Mouse (Mus musculus) gastrocnemius, postnatal 14 days (tissue): ENCODE data around the gene Exosc5. TPM values are rescaled to one million over a fixed set of nuclear protein-coding genes. Genes with fewer than 3 reads are reported as not detected.
A peak's percentile ranks its signal among the peaks of the same experiment; 100 is the strongest.

Experiments used
- DNase-seq: peaks from one replicate; pipeline ENCODE4 v3.0.0; 2021; ENCODE audit warnings: mixed read lengths
- intact Hi-C: fragments of 180-260 bp; cut with DNase I; formaldehyde crosslinking; loops from one replicate; pipeline ENCODE4 v1.15.1; 2025; ENCODE audit warnings: low total_unique reads
- total RNA-seq, 2 experiments: library from RNA; stranded (reverse); gene quantifications; 2 replicates each; pipeline ENCODE4 v1.2.3; 2021

Exosc5 gene
- total RNA-seq, 2 experiments from 2014 or later: 21.3 to 21.6 TPM

GRCm38 (mm10) chr7:25719761-25720610 is 61.0 kb downstream of the Exosc5 start:
- intact Hi-C loops: no loop called here
- peak; percentile 57 for DNase-seq

- intact Hi-C loops: no loop called here
- DNase-seq: no peak
These were observed 61.8 kb downstream of the Exosc5 start for GRCm38 (mm10) chr7:25720760-25721159.

Other genes starting within 250 kb of the Exosc5 start
- gene Cxcl17, start 246.3 kb upstream of the Exosc5 start, total RNA-seq: not detected
- 1 to 10 TPM; 5.1 to 6.4 TPM for gene Ceacam1, start 181.6 kb upstream of the Exosc5 start, total RNA-seq
- gene Ceacam2, start 119.3 kb upstream of the Exosc5 start, total RNA-seq: under 1 TPM; 0.43 to 0.60 TPM
- not detected for gene Erich4, start 43.3 kb upstream of the Exosc5 start, total RNA-seq
- 10 to 100 TPM; 24.2 to 31.3 TPM for gene Dmac2, start 39.8 kb upstream of the Exosc5 start, total RNA-seq
- 1 to 10 TPM; 2.2 to 2.4 TPM for gene B3gnt8, start 32.5 kb upstream of the Exosc5 start, total RNA-seq
- 10 to 100 TPM; 58.0 to 78.3 TPM for gene Bckdha, start 183 bp upstream of the Exosc5 start, total RNA-seq
- gene Tmem91, start 16.0 kb downstream of the Exosc5 start, total RNA-seq: under 1 TPM in 1 of 2 experiments, not detected in 1; 0.35 TPM
- 10 to 100 TPM in 1 of 2 experiments, 1 to 10 TPM in 1; 9.7 to 11.3 TPM for gene B9d2, start 21.6 kb downstream of the Exosc5 start, total RNA-seq
- 10 to 100 TPM; 13.8 to 14.4 TPM for gene Tgfb1, start 27.8 kb downstream of the Exosc5 start, total RNA-seq
- 10 to 100 TPM; 31.4 to 31.8 TPM for gene Ccdc97, start 59.9 kb downstream of the Exosc5 start, total RNA-seq
- 10 to 100 TPM; 67.9 to 69.5 TPM for gene Hnrnpul1, start 95.6 kb downstream of the Exosc5 start, total RNA-seq
- 10 to 100 TPM; 68.6 to 82.2 TPM for gene Axl, start 129.5 kb downstream of the Exosc5 start, total RNA-seq
- under 1 TPM; 0.16 to 0.43 TPM for gene Cyp2s1, start 157.7 kb downstream of the Exosc5 start, total RNA-seq
- not detected for gene Cyp2b10, start 238.5 kb downstream of the Exosc5 start, total RNA-seq